Mouse (Mus musculus) fibroblast of lung, adult 2 months (primary cell): ENCODE measurements at regions not wholly inside any gene's neighbourhood (a gene's known extent, or its start where the extent isn't known, plus 50 kb on each side); places are given as distances from the start of the nearest gene placed in this dataset.
"Not testable (repeated sequence)": the region's sequence is repeated elsewhere in the genome, so short reads cannot be mapped to it uniquely, and the experiment has no call there.

Experiments used
- DNase-seq: peaks from one replicate; pipeline ENCODE4 v3.0.0-alpha.2; 2011; ENCODE audit warnings: low read depth

DNA sequence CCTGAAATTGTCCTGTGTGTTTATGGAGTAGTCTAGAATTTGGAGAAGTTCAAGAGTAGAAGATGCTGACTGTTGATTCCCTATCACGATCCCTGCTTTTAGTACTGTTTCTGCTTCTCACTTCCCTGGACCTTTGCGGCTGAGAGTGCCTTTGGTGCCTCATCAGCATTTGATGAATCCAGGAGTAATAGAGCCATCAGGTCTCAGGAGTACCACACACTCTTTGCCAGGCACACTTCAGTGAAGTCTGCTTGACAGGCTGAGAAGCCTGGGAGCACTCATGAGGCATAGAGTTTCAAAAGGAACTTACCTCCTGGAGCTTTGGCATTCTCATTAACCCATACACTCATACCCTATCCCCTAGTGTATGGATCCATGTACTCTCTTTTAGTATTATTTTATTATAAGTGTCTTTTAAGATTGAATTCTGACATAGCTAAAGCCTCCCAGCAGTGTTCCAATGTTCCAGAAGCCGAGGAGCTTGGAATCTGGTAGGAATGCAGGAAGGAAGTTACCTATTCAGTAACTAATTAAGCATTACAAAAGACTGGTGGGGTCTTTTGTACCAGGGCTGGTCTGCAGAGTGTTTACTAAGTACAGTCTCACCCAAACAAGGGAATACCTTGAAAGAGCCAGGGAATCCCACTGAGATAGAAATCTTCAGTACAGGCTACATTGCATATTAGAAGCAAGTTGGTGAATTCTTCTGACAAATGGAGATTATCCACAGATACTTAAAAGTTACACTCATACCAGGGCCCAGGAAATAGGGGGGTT lies 139.7 kb downstream of the Tex13c3 start:
- not testable (repeated sequence) for DNase-seq

DNA sequence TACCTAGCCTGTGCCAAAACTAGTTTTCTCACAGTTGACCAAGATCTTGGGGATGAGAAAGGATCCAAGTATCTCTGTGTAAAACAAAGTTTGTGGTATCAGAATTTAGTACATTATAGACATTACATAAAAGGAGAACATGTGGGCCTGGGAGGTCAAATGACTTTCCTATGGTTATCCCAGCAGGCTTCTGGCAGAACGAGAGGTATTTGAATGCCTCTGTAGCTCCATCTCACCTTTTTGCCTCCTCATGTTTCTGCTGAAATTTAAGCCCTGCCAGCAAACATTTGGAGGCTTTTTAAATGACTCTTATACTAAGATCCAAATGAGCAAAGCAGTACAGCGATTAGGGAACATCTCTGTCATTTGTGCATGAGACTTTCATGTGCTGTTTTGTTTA lies 167.8 kb downstream of the Tex13c3 start:
- no peak for DNase-seq

DNA sequence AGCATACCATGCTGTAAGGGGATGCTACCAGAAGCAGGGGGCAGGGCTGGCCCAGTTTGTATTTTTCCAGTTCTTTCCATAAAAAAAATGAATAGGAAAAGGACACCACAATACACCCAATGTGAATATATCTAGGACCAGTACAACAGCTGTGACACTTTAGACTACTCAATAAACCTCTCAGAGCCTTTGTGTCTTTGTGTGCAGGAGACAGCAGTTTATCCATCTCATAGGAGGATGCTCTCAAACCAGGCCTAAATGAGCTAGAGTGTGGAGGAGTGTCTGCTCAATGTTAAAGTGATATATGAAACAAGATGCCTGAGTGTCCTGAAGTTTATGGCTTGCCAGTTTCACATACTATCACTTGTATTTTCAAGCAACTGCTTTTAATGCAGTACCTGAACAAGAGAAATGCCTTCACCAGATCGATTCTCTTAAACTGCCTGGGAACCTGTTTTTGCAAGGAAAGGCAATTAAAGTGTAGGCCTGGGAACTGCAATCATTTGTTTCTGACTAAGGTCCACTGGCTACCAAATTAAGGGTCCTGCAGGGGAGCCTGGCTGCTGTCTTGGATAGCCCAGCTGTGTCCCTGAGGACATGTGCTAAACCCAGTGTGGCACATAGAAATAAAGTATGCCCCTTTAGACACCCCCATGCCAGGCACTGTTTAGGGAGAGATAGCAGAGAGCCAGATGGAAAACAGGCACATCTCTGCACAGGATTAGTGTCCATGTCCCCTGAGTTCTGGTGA lies 169.1 kb downstream of the Tex13c3 start:
- no peak for DNase-seq

DNA sequence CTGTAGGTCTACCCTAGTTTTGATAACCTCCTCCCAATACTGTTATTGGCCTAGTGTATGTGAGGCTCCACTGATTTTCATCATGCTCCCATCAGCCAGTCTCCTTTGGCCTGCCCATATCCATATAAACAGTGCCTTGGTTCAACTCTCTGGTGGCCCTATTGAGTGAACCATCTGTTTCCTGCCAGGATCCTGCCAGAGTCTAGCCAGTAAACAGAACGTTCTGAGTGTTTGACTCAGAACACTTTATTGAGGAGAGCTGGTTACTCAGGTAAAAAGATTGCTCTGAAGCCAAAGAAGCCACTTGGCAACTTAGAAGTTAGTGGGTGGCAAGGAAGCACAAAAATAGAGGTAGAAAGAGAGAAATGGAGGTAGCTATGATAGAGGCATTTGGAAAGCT lies 169.7 kb downstream of the Tex13c3 start:
- DNase-seq = no peak

DNA sequence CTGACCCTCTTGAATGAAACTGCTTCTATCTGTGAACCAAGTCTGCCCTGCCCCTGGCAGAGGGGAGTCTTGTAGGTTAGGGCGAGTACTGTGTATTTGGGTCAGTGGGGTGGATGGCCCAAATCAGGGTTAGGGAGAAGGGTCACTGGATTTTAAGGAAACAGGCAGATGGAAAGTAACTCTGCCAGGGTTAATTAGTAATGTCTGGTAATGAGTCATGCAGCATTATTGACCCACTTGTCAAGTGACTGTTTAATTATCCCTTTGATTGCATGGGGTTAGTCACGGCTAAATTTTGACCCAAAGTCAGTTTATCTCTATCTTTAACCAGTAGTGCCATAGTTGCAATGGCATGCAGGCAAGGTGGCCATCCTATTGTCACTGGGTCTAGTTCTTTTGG lies 192.9 kb downstream of the Tex13c3 start:
- DNase-seq = no peak

DNA sequence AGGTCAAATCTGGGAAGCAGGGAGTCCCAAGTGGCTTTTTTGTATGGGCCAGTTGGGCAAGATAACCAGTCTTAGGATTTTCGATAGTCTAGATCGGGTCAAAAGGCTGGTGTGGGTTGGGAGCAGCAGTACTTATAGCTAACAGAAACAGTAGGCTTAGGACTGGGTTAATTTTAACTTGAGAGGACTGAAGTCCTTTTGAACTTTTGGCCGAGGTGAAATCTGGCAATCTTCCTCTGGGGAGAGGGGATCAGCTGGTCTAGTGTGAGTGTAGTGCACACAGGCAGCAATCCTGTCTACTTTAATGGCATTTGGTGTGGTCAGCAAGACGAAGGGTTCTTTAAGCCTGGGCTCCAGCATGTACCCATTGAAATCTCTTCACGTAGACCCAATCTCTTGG lies 194.7 kb downstream of the Tex13c3 start:
- no peak for DNase-seq

DNA sequence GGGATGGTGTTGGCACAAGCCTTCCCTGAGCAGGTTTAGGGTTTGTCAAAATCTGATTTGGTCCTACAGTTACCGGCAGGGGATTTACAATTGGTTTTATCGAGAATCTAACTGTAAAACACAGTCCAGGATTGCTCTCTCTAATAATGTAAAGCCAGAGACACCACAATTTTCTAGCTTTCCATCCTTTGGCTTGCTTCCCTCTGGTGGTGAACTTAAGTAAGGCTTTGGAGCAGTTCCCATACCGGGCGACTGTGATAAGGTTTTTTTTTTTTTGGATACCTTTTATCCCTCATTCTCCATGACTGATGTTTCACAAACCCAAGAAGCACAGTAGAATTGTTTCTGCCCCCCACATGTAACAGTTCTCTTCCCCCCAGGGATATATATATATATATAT lies 195.3 kb downstream of the Tex13c3 start:
- DNase-seq = no peak

DNA sequence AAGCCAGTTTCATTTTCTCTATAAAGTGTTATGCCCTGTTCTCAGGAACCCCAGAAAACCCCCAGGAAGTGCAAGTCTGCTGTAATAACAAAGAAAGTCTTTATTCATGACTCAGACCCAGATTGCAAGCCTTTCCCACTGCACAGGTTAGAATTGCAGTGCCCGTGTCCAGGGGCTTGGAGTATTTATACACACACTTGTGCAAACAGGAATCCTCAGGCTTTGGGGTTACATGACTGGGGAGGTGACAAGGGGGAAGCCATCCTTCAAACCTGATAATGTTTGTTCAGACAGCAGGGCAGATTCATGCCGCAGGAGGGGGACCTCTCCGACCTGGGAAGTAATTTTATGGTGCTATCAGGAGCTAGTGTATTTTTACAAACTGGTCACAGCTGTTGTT lies 198.0 kb downstream of the Tex13c3 start:
- DNase-seq = no peak

DNA sequence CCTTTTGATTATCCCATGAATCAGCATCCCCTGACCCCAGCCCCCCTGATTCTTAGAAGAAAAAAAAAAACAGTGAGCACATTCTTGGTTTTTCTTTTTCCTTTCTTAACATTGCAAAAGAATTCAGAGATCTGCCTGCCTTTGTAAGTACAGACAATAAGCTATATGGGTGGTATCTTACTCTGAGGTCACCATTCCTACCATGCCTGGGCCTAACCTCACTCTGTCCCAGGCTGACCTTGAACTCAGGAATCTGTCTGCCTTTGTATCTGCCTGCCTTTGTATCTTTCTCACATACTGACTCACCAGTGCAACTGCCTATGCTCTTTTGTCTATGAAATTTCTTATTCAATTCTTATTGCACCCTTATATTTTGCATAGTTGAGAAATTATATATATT lies 216.9 kb downstream of the Tex13c3 start:
- no peak for DNase-seq

DNA sequence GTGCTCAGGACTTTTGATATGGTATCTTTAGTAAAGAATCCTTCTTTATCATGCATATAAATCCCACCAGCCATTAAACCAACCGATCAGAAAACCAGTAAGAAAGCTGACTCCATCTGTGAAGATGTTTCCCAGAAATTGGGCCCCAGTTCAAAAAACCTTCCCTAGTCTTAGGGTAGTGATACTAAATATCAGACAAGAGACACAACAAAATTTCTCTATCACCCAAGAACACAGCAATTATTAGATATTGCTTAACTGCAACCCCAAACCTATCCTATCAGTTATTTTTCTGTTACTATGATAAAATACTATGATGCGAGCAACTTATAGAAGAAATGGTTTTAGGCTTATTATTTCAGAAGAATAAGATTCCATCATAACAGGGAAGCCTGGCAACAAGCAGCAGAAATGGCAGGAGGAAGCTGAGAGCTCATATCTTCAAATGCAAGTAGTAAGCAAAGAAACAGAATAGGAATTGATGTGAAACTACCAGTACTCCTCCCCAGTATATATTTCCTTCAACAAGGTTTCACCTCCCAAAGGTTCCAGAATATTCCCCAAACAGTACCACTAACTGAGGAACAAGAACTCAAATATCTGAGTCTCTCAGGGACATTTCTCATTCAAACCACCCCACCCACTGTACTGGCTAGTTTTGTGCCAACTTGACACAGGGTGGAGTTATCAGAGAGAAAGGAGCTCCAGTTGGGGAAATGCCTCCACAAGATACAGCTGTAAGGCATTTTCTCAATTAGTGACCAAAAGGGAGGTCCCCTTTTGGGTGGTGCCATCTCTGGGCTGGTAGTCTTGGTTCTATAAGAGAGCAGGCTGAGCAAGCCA lies 234.1 kb downstream of the Tex13c3 start:
- no peak for DNase-seq

DNA sequence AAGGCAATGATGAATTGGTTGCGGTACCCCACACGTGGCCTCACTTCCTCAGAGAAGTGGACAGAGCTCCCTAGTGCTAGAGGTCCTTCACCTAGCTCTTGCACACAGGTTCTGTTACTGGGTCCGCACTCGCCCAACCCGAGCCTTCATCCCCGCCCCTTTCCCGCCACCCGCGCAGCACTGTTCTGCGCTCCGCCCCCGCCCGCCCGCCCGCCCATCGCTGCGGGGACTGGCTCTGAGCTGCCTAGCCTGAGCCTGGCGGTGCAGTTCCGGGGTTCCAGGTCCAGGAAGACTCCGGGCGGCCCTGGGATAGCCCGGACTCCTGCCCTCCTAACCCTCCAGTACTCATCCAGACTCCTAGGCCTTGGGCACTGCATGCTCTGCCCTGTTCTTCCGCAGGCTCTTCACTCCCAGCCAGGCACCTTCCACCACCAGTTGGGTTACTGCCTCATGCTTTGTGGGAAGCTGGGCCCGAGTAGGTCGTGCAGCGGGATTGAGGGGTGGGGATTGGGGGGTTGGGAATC lies 243.3 kb downstream of the Tex13c3 start:
- no peak for DNase-seq

DNA sequence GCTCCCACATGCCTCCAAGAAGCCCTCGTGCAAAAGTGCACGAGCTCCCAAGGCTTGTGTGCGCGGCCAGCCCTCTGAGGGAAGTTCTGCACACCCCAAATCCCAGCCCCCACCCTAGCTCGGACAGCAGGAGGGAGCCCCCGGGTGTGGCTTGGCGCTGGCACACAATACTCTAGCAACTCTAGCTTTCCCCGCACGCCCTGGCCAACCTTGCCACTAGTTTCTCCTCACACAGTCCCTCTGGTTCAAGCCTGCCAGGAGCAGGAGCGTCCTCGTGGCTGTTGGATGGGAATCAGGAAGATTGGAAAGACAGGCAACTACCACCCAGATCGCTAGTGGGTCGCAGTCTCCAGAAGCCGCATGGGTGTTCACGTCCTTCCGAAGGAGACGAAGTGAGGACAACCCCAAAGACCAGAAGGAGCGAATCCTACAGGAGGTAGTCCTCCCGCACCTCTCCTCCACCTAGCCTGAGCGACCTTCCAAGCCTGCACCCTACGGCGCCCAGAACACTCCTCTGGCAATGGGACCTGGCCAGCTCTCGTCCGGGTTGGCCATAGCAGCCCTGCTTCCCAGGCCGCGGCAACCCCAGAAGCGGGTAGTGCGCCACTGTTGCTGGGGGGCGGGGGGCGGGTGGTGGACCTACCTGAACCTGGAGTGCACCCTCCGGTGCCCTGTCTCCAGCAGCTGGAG lies 243.9 kb downstream of the Tex13c3 start:
- DNase-seq = no peak

DNA sequence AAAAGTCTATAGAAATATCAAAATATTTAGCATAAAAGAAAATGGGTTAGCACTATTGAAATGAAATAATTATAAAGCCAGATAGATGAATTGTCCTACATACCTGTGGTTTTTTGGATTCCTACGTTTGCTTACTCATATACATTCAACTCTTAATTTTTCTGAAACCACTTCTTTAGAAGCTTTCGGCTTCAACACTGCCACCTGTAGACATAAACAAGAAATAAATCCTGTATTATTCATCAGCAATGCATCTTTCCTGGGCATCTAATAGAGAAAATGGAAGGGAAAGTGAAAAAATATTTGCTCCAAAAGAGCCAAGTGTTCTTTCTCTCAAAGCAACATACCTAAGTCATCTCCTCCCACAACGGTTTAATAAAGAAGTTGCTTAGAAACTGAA lies 245.7 kb downstream of the Tex13c3 start:
- DNase-seq = no peak

DNA sequence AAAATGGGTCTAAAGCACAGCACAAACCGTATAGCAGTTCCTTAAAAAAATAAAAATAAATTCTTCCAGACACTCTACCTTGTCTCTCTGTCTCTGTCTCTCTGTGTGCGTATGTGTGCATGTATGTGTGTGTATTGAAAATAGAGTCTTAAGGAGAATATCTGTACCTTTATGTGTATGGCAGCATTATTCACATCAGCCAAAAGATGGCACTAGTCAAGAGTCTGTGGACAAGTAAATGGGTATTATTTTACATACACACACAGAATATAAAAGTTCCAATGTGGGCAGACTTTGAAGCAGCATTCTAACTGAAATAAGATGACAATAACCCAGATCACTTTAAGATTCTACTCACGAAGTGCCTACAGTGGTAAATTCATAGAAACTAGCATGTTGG lies 249.3 kb downstream of the Tex13c3 start:
- no peak for DNase-seq

DNA sequence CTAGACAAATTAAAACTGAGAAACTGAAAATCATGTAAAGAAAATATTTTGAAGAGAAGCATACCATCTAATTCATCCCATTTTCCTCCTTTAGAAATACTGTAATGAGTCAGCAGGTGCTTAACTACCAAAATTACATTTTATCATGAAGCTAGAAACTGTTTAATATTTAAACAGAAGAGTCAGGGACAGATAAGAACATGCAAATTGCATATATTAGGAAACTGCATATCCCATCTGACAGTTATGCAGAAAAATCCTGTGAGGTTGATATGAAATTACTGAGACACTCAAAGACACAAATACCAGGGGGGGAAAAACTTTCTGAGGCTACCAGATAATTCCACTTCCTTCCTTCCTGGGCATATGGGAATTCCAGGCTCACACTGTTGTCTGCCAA lies 257.8 kb downstream of the Tex13c3 start:
- no peak for DNase-seq

DNA sequence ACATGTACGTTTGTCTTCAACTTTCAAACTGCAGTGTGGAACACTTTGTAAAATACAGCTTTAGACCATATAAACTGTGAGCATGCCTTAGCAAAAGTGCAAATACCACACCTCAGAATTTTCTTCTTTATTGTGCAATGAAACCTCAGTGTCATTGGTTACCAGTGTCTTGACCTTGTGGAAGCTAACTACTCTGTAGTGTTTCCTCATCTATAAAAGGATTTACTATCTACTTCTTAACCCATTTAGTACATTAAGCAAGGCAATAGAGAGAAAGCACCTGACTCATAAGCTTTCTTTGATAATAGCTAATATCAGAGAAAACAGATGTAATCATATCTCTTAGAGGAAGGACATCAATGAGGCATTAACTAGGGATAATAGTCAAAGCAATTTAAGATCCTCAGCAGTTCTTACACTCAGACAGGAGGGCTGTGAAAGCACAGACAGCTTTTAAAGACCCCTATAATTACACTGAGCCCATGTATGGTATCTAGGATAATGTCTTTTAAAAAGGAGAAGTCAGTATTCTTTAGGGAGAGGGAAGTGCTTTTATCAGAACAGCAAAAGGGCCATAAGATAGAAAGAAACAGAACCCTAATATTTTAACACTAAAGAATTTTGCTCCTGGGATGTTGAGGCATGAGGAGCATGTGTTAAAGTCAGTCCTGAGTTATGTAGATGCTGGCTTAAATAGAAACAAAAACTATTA lies 260.2 kb downstream of the Tex13c3 start:
- no peak for DNase-seq

DNA sequence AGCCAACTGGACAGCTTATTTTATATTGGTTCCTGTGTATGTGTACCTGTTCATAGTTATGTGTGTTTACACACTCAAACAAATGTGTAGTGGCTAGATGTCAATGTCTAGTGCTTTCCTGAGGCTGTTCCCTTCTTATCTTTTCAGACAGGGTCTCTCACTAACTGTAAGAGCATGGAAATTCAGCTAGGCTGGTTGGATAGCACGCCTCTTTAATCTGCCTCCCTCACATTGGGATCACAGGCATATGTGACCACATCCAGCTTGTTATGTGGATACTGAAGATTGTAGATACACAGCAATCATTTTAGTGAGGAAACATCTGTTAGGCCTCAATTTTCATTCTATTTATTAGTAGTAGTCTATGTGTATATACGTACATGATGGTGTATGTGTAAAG lies 261.4 kb downstream of the Tex13c3 start:
- DNase-seq = no peak

DNA sequence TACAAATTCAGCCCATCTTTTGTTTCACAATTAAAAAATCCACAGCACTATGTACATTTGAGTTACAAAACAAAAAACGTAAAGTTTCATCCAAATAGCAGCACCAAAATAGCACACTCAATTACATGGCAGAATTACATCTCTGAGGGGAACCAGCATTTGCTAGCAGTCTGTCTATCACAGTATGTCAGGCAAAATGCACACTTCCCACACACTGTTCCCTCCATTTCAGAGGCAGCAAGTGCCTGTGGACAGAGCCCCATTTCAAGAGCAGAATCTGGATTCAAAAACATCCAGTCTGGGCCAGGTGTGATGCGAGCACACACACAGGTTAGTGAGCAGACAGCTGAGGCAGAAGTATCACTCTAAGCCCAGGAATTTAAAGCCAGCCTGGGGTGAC lies 261.8 kb downstream of the Tex13c3 start:
- no peak for DNase-seq

DNA sequence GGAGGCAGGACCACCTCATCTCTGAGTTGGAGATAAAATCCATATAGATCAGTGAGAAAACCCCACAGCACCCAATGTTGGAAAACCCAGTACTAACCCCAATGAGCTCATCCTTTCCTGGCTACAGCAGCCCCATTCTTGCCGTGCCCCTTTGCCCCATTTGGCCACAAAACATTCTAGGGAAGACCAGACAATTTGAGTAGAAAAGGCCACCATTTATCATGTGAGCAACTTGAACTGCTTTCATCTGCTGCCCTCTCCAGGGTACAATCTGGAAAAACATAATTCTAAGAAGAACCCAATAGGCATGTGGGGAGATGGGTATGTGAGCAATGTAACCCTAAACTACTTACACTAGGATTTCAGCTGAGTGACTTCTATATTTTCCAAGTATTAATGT lies 274.7 kb downstream of the Tex13c3 start:
- no peak for DNase-seq

DNA sequence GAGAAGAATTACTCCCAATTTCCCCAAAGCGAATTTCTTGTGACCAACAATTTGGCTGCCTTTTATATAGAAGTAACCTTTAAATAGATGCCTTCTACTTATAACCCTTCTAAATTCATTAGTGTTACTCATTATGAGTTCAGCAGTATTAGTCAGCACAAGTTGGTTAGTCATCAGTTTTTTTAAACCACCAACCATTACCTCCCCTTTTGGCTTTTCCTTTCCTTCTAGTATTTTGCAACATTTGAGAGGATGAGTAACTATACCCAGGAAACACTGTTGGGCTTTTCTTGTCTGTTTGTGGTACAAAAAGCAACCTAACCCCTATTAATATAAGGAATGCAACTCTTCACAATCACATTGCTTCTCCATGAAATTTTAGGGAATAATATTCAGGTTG lies 278.6 kb downstream of the Tex13c3 start:
- peak; percentile 40 for DNase-seq

DNA sequence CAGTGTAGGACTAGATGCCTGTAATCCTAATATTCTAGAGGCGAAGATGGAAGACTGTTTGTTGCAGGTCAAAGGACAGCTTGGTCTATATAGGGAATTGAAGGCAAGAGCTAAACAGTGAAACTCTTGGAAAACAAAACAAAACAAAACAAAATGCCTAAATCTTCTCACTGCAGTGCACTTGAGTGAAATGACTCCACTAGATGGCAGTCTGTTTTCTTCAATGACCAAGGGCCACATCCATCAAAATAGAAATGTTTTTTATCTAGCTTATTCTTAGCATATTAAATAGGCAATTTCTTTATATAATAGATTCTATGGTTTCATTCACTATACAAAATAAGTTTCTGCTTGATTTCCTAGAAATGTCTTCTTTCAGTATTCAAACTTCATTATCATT lies 279.7 kb downstream of the Tex13c3 start:
- no peak for DNase-seq
